Mouse (Mus musculus): Measurements from ENCODE around the gene Nkx1-1.

DNA sequence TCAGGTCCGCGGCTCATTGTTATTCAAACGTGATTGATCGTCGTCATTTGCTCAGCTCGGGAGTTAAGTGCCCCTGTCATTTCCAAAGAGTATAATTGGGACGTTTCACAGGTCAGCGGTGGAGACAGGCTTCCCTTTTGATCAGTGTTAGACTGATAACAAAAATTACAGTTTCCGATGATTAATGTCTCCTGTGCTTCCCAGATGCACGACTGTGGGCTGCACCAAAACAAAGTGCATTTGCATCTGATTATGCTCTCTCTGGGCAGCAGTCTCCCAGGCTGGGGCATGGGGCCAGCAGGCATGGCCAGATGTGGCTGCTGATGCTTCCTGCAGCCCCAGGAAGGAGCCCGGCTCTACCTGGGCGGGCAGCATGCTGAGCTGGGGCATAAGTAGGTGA lies 33.0 kb downstream of the Nkx1-1 start:
- TF ChIP-seq CTCF (IDR thresholded peaks at IDR 0.05; ENCODE audit: low read depth) (no peak), EP300 (IDR thresholded peaks at IDR 0.05; ENCODE audit: low read depth) (no peak)

Data from liver, embryonic 14.5 days (tissue).